In the genomic region with DNA sequence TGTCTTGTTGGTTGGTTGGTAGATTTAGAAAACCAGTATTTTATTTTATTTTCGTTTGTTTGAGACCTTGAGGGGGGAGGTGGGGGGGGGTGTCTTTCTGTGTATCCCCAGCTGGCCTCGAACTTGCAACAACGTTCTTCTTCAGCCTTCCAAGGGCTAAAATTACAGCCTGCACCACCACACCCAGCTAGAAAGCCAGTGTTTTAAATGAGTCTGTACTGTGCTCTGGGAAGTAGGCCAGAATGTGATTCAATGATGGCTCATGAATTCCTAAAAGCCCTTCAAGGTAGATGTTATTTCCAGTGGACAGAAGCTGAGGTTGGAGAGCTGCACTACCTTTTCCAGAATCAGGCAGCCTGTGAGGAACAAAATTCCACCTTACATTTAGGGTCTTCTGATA, we compare ENCODE assay signal across 8 mouse cellular contexts. TPM values are rescaled to one million over a fixed set of nuclear protein-coding genes. Genes with fewer than 3 reads are reported as not detected.
DNase-seq lines count a peak whose midpoint lies in the region; ATAC-seq lines count a peak whose summit lies in the region.

No protein-coding gene starts in this region.

- H3K4me1 ChIP-seq in heart, embryonic 10.5 days, result peaks cover 46% of the 10 kb centered on the region
- peaks cover 28% of the 10 kb centered on the region for H3K4me1 ChIP-seq in limb, embryonic 12.5 days (replicated peaks)

- H3K9ac ChIP-seq in limb, embryonic 12.5 days (replicated peaks), result no peak overlapping the region

- DNase-seq in heart, embryonic 10.5 days (ENCODE audit: low spot score), result no peak
- DNase-seq in heart, postnatal 10 days, result no peak
- DNase-seq in 3134 (ENCODE audit: extremely low read depth, insufficient read length, low spot score), result peak; percentile 76
- DNase-seq in adrenal gland, postnatal 25 days, result peak; percentile 47
- no peak for DNase-seq in embryo, embryonic 11 days
- no peak for DNase-seq in thymus, postnatal 10 days (ENCODE audit: low spot score in 2 of 2)
- DNase-seq in layer of hippocampus, adult 8-10 months (ENCODE audit: low spot score in 2 of 2), result no peak

- H3K9me3 ChIP-seq in heart, embryonic 10.5 days, result no peaks in the 10 kb centered on the region
- no peaks in the 10 kb centered on the region for H3K9me3 ChIP-seq in limb, embryonic 12.5 days

- peak overlapping the region; percentile 58; the same call in 1 of the 2 replicates for H3K4me2 ChIP-seq in limb, embryonic 12.5 days

- peak overlapping the region; percentile 84 for H3K27ac ChIP-seq in heart, embryonic 10.5 days
- no peak overlapping the region for H3K27ac ChIP-seq in limb, embryonic 12.5 days

- no peak for ATAC-seq in limb, embryonic 12.5 days (ENCODE audit: insufficient number of reproducible peaks, insufficient read depth, low FRiP score, low TSS enrichment, low read depth)

- 76% methylated on average over 3 of the region's 3 CpGs for WGBS in heart, embryonic 10.5 days
- WGBS in limb, embryonic 12.5 days, result 77% methylated on average over 3 of the region's 3 CpGs

- H3K4me3 ChIP-seq in heart, embryonic 10.5 days, result 0 out of 2 replicates have a peak overlapping the region, but pooled peaks have one; percentile 97
- no peak overlapping the region for H3K4me3 ChIP-seq in limb, embryonic 12.5 days (replicated peaks)

- no peaks in the 10 kb centered on the region for H3K27me3 ChIP-seq in heart, embryonic 10.5 days (ENCODE audit: insufficient read depth, poor library complexity, severe bottlenecking)
- no peaks in the 10 kb centered on the region for H3K27me3 ChIP-seq in limb, embryonic 12.5 days

- intact Hi-C loops in heart, postnatal 10 days (cut with DNase I), result no loop called here

- H3K36me3 ChIP-seq in heart, embryonic 10.5 days, result peaks cover 9% of the 10 kb centered on the region
- peaks cover 16% of the 10 kb centered on the region for H3K36me3 ChIP-seq in limb, embryonic 12.5 days

RNA-seq across cellular contexts. Expression of a gene that starts 2.0 kb away (rescaled TPM):
- polyA plus RNA-seq in heart, embryonic 10.5 days (2016; fragmentation: Nextera tagmentation; extraction: Ambion mirVana), result 6.5 and 7.9 TPM in 2 replicates
- total RNA-seq in heart, postnatal 10 days (2021), result 1 to 10 TPM; 3.1 to 3.9 TPM
- 3.9 and 6.2 TPM in 2 replicates for total RNA-seq in adrenal gland, postnatal 25 days (2021)
- polyA plus RNA-seq in limb, embryonic 12.5 days (2016; fragmentation: Nextera tagmentation; extraction: Ambion mirVana), result 12.8 and 13.2 TPM in 2 replicates
- 10 to 100 TPM in 3 of 4 experiments, 1 to 10 TPM in 1; 9.4 to 15.1 (median 11.6) TPM for total RNA-seq in layer of hippocampus, adult 8-10 months (2022)

RNA-seq across cellular contexts. Expression of a gene that starts 18.2 kb away (rescaled TPM):
- polyA plus RNA-seq in heart, embryonic 10.5 days (2016; fragmentation: Nextera tagmentation; extraction: Ambion mirVana), result 1.8 and 2.8 TPM in 2 replicates
- total RNA-seq in heart, postnatal 10 days (2021), result 10 to 100 TPM; 20.4 to 22.6 TPM
- total RNA-seq in adrenal gland, postnatal 25 days (2021), result 72.0 and 75.6 TPM in 2 replicates
- 3.9 and 4.0 TPM in 2 replicates for polyA plus RNA-seq in limb, embryonic 12.5 days (2016; fragmentation: Nextera tagmentation; extraction: Ambion mirVana)
- total RNA-seq in layer of hippocampus, adult 8-10 months (2022), result 10 to 100 TPM; 39.0 to 51.3 (median 45.9) TPM

RNA-seq across cellular contexts. Expression of a gene that starts 32.7 kb away (rescaled TPM):
- polyA plus RNA-seq in heart, embryonic 10.5 days (2016; fragmentation: Nextera tagmentation; extraction: Ambion mirVana), result 9.8 and 10.2 TPM in 2 replicates
- total RNA-seq in heart, postnatal 10 days (2021), result 10 to 100 TPM; 35.5 to 37.4 TPM
- 92.1 and 129 TPM in 2 replicates for total RNA-seq in adrenal gland, postnatal 25 days (2021)
- polyA plus RNA-seq in limb, embryonic 12.5 days (2016; fragmentation: Nextera tagmentation; extraction: Ambion mirVana), result 8.1 and 11.9 TPM in 2 replicates
- total RNA-seq in layer of hippocampus, adult 8-10 months (2022), result 10 to 100 TPM; 88.4 to 98.2 (median 94.7) TPM

RNA-seq across cellular contexts. Expression of a gene that starts 32.8 kb away (rescaled TPM):
- polyA plus RNA-seq in heart, embryonic 10.5 days (2016; fragmentation: Nextera tagmentation; extraction: Ambion mirVana), result 3.6 and 4.8 TPM in 2 replicates
- total RNA-seq in heart, postnatal 10 days (2021), result 10 to 100 TPM; 26.7 to 27.7 TPM
- 9.1 and 13.7 TPM in 2 replicates for total RNA-seq in adrenal gland, postnatal 25 days (2021)
- polyA plus RNA-seq in limb, embryonic 12.5 days (2016; fragmentation: Nextera tagmentation; extraction: Ambion mirVana), result 2.9 and 3.6 TPM in 2 replicates
- total RNA-seq in layer of hippocampus, adult 8-10 months (2022), result 10 to 100 TPM; 11.0 to 15.3 (median 12.8) TPM

RNA-seq across cellular contexts. Expression of a gene that starts 36.7 kb away (rescaled TPM):
- 0.92 and 1.2 TPM in 2 replicates for polyA plus RNA-seq in heart, embryonic 10.5 days (2016; fragmentation: Nextera tagmentation; extraction: Ambion mirVana)
- 10 to 100 TPM; 14.4 to 15.6 TPM for total RNA-seq in heart, postnatal 10 days (2021)
- 15.6 and 19.9 TPM in 2 replicates for total RNA-seq in adrenal gland, postnatal 25 days (2021)
- 0.78 and 1.4 TPM in 2 replicates for polyA plus RNA-seq in limb, embryonic 12.5 days (2016; fragmentation: Nextera tagmentation; extraction: Ambion mirVana)
- total RNA-seq in layer of hippocampus, adult 8-10 months (2022), result 100 to 1,000 TPM; 121 to 133 (median 125) TPM

Comparison
In these comparisons a context has a peak if more than half of its experiments do, and no peak if none do; other contexts are left out.
1. DNase-seq: peak in 3134 (single experiment) and adrenal gland, postnatal 25 days (single experiment); none in heart, embryonic 10.5 days (single experiment), heart, postnatal 10 days (0 of 2), embryo, embryonic 11 days (single experiment), thymus, postnatal 10 days (0 of 2) and layer of hippocampus, adult 8-10 months (0 of 2).